Mouse (Mus musculus): Measurements from ENCODE around the gene Actr8.

DNA sequence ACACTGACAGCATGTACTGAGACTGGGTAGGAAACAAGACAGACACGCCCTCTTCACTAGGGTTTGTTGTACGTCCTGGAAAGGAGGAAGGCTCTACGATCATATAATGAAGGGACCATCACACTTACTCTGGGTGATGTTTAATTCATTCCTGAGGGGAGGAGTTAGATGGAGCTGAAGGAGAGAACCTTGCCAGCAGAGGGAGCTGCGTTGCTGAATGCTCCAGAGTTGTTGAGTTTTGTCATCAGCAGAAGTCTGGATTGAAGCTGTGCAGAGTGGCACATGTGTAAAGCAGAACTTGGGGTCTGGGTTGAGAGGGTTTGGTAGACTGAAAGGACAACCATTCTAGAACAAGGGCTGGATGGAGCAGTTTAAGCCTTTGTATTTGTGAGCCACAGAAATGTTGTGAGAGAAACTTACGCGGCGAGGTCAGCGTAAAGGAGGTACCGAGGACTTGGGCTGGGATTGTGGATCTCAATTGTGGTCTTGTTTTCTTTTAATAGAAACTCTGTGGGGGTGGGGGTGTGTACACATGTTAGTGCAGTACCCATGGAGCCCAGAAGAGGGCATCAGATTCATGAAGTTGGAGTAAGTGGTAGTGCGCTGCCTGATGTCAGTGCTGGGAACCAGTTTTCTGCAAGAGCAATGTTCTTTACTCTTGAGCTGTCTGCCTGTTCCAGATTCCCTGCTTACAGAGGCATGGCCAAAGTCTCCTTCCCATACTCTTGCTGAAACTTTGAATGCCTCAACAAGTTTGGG is 2.5 kb downstream of the Actr8 start:
- TF ChIP-seq CTCF (IDR thresholded peaks at IDR 0.05) (peak; percentile 64), EP300 (IDR thresholded peaks at IDR 0.05) (no peak)

All from lung, postnatal 0 days (tissue).